Comparison of ENCODE assay signal across 15 mouse cellular contexts in genomic region chr10:93188440-93188999, GRCm38 (mm10). TPM values are rescaled to one million over a fixed set of nuclear protein-coding genes. Genes with fewer than 3 reads are reported as not detected.
A peak's percentile ranks its signal among the peaks of the same experiment; 100 is the strongest.
DNase-seq lines count a peak whose midpoint lies in the region; ATAC-seq and TF ChIP-seq lines count a peak whose summit lies in the region.
"Had no signal": no experiment of that assay in that cellular context is flagged by ENCODE, and none has a peak within 500 bp of the region (broad histone marks: within the 10 kb centered on the region; RNA-seq: fewer than 3 reads in every experiment).

No protein-coding gene starts in this region.

- no peaks in the 10 kb centered on the region for H3K36me3 ChIP-seq in kidney, postnatal 0 days (ENCODE audit: insufficient read depth, low read length)
- peaks cover 5% of the 10 kb centered on the region for H3K36me3 ChIP-seq in liver, postnatal 0 days (replicated peaks; ENCODE audit: insufficient read depth, low read length)
- H3K36me3 ChIP-seq in intestine, postnatal 0 days (ENCODE audit: control insufficient read depth, insufficient read depth), result no peaks in the 10 kb centered on the region
- H3K36me3 ChIP-seq: limb, embryonic 15.5 days; neural tube, embryonic 12.5 days had no signal

- 55% methylated on average over 10 of the region's 10 CpGs for WGBS in kidney, postnatal 0 days
- WGBS in liver, postnatal 0 days (ENCODE audit: insufficient replicate concordance), result 65% methylated on average over 10 of the region's 10 CpGs
- WGBS in intestine, postnatal 0 days, result 73% methylated on average over 10 of the region's 10 CpGs

- no peak overlapping the region for H3K27ac ChIP-seq in kidney, postnatal 0 days
- H3K27ac ChIP-seq in liver, postnatal 0 days (ENCODE audit: low read depth), result peak overlapping the region; percentile 57; the same call in 1 of the 2 replicates
- H3K27ac ChIP-seq in intestine, postnatal 0 days (ENCODE audit: low read depth, low read length), result no peak overlapping the region
- H3K27ac ChIP-seq: forebrain, embryonic 13.5 days; limb, embryonic 15.5 days; neural tube, embryonic 12.5 days had no signal

- no peaks in the 10 kb centered on the region for H3K27me3 ChIP-seq in kidney, postnatal 0 days (ENCODE audit: insufficient read depth, low read length)
- no peaks in the 10 kb centered on the region for H3K27me3 ChIP-seq in liver, postnatal 0 days (ENCODE audit: insufficient read depth, low read length)
- no peaks in the 10 kb centered on the region for H3K27me3 ChIP-seq in intestine, postnatal 0 days (replicated peaks; ENCODE audit: control insufficient read depth, insufficient read depth, low read length)
- H3K27me3 ChIP-seq: forebrain, embryonic 13.5 days; limb, embryonic 15.5 days; megakaryocyte, embryonic 14.5 days; neural tube, embryonic 12.5 days had no signal

- H3K4me2 ChIP-seq in kidney, postnatal 0 days (ENCODE audit: low read length), result no peak overlapping the region
- no peak overlapping the region for H3K4me2 ChIP-seq in liver, postnatal 0 days (ENCODE audit: low read depth, low read length)
- no peak overlapping the region for H3K4me2 ChIP-seq in intestine, postnatal 0 days (replicated peaks; ENCODE audit: low read depth)
- H3K4me2 ChIP-seq: forebrain, embryonic 13.5 days; limb, embryonic 15.5 days; neural tube, embryonic 12.5 days had no signal

- H3K4me3 ChIP-seq in kidney, postnatal 0 days (replicated peaks; ENCODE audit: low read depth, low read length), result no peak overlapping the region
- no peak overlapping the region for H3K4me3 ChIP-seq in liver, postnatal 0 days (ENCODE audit: low read depth, low read length)
- no peak overlapping the region for H3K4me3 ChIP-seq in intestine, postnatal 0 days (ENCODE audit: low read depth, low read length)
- H3K4me3 ChIP-seq: forebrain, embryonic 13.5 days; limb, embryonic 15.5 days; megakaryocyte, embryonic 14.5 days; neural tube, embryonic 12.5 days had no signal

- H3K4me1 ChIP-seq in kidney, postnatal 0 days (replicated peaks; ENCODE audit: insufficient read depth, low read length), result peaks cover 10% of the 10 kb centered on the region; the same call in 1 of the 2 replicates
- H3K4me1 ChIP-seq in liver, postnatal 0 days (ENCODE audit: insufficient read depth), result peaks cover 35% of the 10 kb centered on the region
- no peaks in the 10 kb centered on the region for H3K4me1 ChIP-seq in intestine, postnatal 0 days (replicated peaks; ENCODE audit: control insufficient read depth, insufficient read depth, low read length)

- H3K9ac ChIP-seq in kidney, postnatal 0 days (ENCODE audit: low read depth, low read length), result no peak overlapping the region
- no peak overlapping the region for H3K9ac ChIP-seq in liver, postnatal 0 days (replicated peaks)
- H3K9ac ChIP-seq in intestine, postnatal 0 days (ENCODE audit: low read depth, low read length), result no peak overlapping the region
- H3K9ac ChIP-seq: forebrain, embryonic 13.5 days; limb, embryonic 15.5 days; neural tube, embryonic 12.5 days had no signal

- H3K9me3 ChIP-seq in kidney, postnatal 0 days (replicated peaks; ENCODE audit: low read length), result no peaks in the 10 kb centered on the region
- H3K9me3 ChIP-seq in liver, postnatal 0 days (ENCODE audit: low read length), result no peaks in the 10 kb centered on the region
- no peaks in the 10 kb centered on the region for H3K9me3 ChIP-seq in intestine, postnatal 0 days (ENCODE audit: control insufficient read depth)
- H3K9me3 ChIP-seq: forebrain, embryonic 13.5 days; limb, embryonic 15.5 days; megakaryocyte, embryonic 14.5 days; neural tube, embryonic 12.5 days had no signal

- DNase-seq in adrenal gland, postnatal 14 days, result peak; percentile 13
- DNase-seq in adrenal gland, postnatal 4 days (ENCODE audit: low spot score in 2 of 2), result no peak
- DNase-seq in kidney, postnatal 0 days (ENCODE audit: low spot score), result peak; percentile 70
- no peak for DNase-seq in kidney, adult 8-10 months
- peak; percentile 95 for DNase-seq in R1 (ENCODE audit: low read depth, low spot score)
- no peak for DNase-seq in liver, postnatal 0 days
- no peak for DNase-seq in urinary bladder, postnatal 10 days (ENCODE audit: low spot score)
- DNase-seq: gastrocnemius, postnatal 14 days; kidney, postnatal 10 days; thymus, postnatal 25 days had no signal

- TF ChIP-seq EP300 in liver, postnatal 0 days (IDR thresholded peaks at IDR 0.05; ENCODE audit: low read depth), result no peak

- ATAC-seq in kidney, postnatal 0 days (replicated peaks; ENCODE audit: low FRiP score, low read depth), result no peak
- ATAC-seq in liver, postnatal 0 days, result no peak
- ATAC-seq in intestine, postnatal 0 days, result no peak
- ATAC-seq: forebrain, embryonic 13.5 days had no signal

- TF ChIP-seq CTCF in kidney, postnatal 0 days (IDR thresholded peaks at IDR 0.05; ENCODE audit: low read depth), result no peak
- TF ChIP-seq CTCF in liver, postnatal 0 days (IDR thresholded peaks at IDR 0.05; ENCODE audit: low read depth), result no peak
- TF ChIP-seq CTCF in intestine, postnatal 0 days (IDR thresholded peaks at IDR 0.05; ENCODE audit: low read depth), result no peak

RNA-seq across cellular contexts. Expression of gene Cdk17, which starts 27.8 kb away (rescaled TPM):
- 31.4 and 33.2 TPM in 2 replicates for total RNA-seq in adrenal gland, postnatal 14 days (2021)
- 10 to 100 TPM; 30.5 to 33.1 TPM for total RNA-seq in adrenal gland, postnatal 4 days (2021)
- 13.9 and 16.4 TPM in 2 replicates for polyA plus RNA-seq in kidney, postnatal 0 days (2015; fragmentation: Nextera tagmentation; extraction: Ambion mirVana)
- 7.4 and 8.4 TPM in 2 replicates for polyA plus RNA-seq in liver, postnatal 0 days (2015; fragmentation: Nextera tagmentation; extraction: Ambion mirVana)
- 8.2 and 8.9 TPM in 2 replicates for polyA plus RNA-seq in intestine, postnatal 0 days (2015; fragmentation: Nextera tagmentation; extraction: Ambion mirVana)

Comparison
In these comparisons a context has a peak if more than half of its experiments do, and no peak if none do; other contexts are left out.
1. DNase-seq: peak in adrenal gland, postnatal 14 days (single experiment), kidney, postnatal 0 days (single experiment) and R1 (single experiment); none in adrenal gland, postnatal 4 days (0 of 2), kidney, adult 8-10 months (0 of 2), liver, postnatal 0 days (single experiment) and urinary bladder, postnatal 10 days (single experiment).